Mouse (Mus musculus): ENCODE measurements around the gene Camsap3.

GRCm38 (mm10) chr8:3587391-3588257 lies 531 bp downstream of the Camsap3 start:
- no peak for TF ChIP-seq GATA1 (IDR thresholded peaks at IDR 0.05; ENCODE audit: borderline replicate concordance, low read length)
- TF ChIP-seq FLI1 (IDR thresholded peaks at IDR 0.05; ENCODE audit: low read length) = no peak

Measured in megakaryocyte, embryonic 14.5 days (primary cell).